In the genomic region with DNA sequence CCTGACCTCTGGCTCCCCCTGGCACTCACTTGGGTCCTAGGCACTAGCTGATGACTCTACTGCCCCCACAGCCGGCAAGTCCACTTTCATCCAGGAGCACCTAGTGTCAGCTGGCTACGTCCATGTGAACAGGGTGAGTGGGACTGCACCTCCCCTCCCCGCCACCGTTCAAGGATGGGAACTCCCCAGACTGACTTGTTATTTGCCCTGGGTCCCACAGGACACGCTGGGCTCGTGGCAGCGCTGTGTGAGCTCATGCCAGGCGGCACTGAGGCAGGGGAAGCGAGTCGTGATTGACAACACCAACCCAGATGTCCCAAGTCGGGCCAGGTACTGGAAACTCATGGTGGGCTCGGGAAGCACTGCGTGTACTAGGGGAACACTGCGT, we compare ENCODE assay signal across 16 mouse cellular contexts. TPM values are rescaled to one million over a fixed set of nuclear protein-coding genes. Genes with fewer than 3 reads are reported as not detected.
A peak's percentile ranks its signal among the peaks of the same experiment; 100 is the strongest.
DNase-seq lines count a peak whose midpoint lies in the region; ATAC-seq and TF ChIP-seq lines count a peak whose summit lies in the region.
"Had no signal": no experiment of that assay in that cellular context is flagged by ENCODE, and none has a peak within 500 bp of the region (broad histone marks: within the 10 kb centered on the region; RNA-seq: fewer than 3 reads in every experiment).

No protein-coding gene starts in this region.

- H3K9me3 ChIP-seq in forebrain, embryonic 14.5 days (replicated peaks; ENCODE audit: control insufficient read depth, low read length): no peaks in the 10 kb centered on the region
- H3K9me3 ChIP-seq in forebrain, embryonic 11.5 days (ENCODE audit: control insufficient read depth, low read length): no peaks in the 10 kb centered on the region
- no peaks in the 10 kb centered on the region for H3K9me3 ChIP-seq in lung, embryonic 15.5 days
- H3K9me3 ChIP-seq in limb, embryonic 15.5 days: no peaks in the 10 kb centered on the region

- H3K27ac ChIP-seq in forebrain, embryonic 14.5 days (ENCODE audit: low read depth, low read length): peak overlapping the region; percentile 15; the same call in 1 of the 2 replicates
- no peak overlapping the region for H3K27ac ChIP-seq in forebrain, embryonic 11.5 days (ENCODE audit: low read depth, low read length)
- H3K27ac ChIP-seq in lung, embryonic 15.5 days: peak overlapping the region; percentile 67
- H3K27ac ChIP-seq in bone marrow, adult 2 months (ENCODE audit: control insufficient read depth, insufficient read depth, low read depth, low read length, poor library complexity): no peak overlapping the region
- peak overlapping the region; percentile 68 for H3K27ac ChIP-seq in limb, embryonic 15.5 days
- H3K27ac ChIP-seq: liver, embryonic 14.5 days had no signal

- peaks cover 20% of the 10 kb centered on the region for H3K4me1 ChIP-seq in forebrain, embryonic 14.5 days (ENCODE audit: control insufficient read depth, insufficient read depth, low read length)
- H3K4me1 ChIP-seq in forebrain, embryonic 11.5 days (replicated peaks; ENCODE audit: control insufficient read depth, insufficient read depth, low read length): peaks cover 12% of the 10 kb centered on the region
- peaks cover 62% of the 10 kb centered on the region for H3K4me1 ChIP-seq in lung, embryonic 15.5 days
- H3K4me1 ChIP-seq in lung, adult 2 months (ENCODE audit: control insufficient read depth, insufficient read depth, low read length): peaks cover 16% of the 10 kb centered on the region
- H3K4me1 ChIP-seq in bone marrow, adult 2 months (ENCODE audit: control insufficient read depth, insufficient read depth, low read length): peaks cover 5% of the 10 kb centered on the region
- H3K4me1 ChIP-seq in limb, embryonic 15.5 days: peaks cover 62% of the 10 kb centered on the region

- H3K4me3 ChIP-seq in forebrain, embryonic 14.5 days (ENCODE audit: low read depth, low read length): no peak overlapping the region
- no peak overlapping the region for H3K4me3 ChIP-seq in forebrain, embryonic 11.5 days (ENCODE audit: low read depth, low read length)
- no peak overlapping the region for H3K4me3 ChIP-seq in lung, embryonic 15.5 days
- H3K4me3 ChIP-seq in lung, adult 2 months (replicated peaks; ENCODE audit: extremely low read depth, low read depth, low read length): no peak overlapping the region
- no peak overlapping the region for H3K4me3 ChIP-seq in bone marrow, adult 2 months (replicated peaks; ENCODE audit: control insufficient read depth, low read depth, low read length)
- H3K4me3 ChIP-seq in limb, embryonic 15.5 days: no peak overlapping the region

- no peak for TF ChIP-seq POLR2A in lung, adult 2 months (IDR thresholded peaks at IDR 0.05; ENCODE audit: borderline replicate concordance, extremely low read depth, low read depth, low read length)
- no peak; the same call in 1 of the 2 replicates for TF ChIP-seq POLR2A in bone marrow, adult 2 months (IDR thresholded peaks at IDR 0.05; ENCODE audit: borderline replicate concordance, control insufficient read depth, low read depth, low read length)

- TF ChIP-seq CTCF in lung, adult 2 months (IDR thresholded peaks at IDR 0.05; ENCODE audit: insufficient read depth, low read length): no peak
- TF ChIP-seq CTCF in bone marrow, adult 2 months (IDR thresholded peaks at IDR 0.05; ENCODE audit: control insufficient read depth, insufficient read depth, low read length): 0 out of 2 replicates have a peak, but pooled peaks have one; percentile 2

- ATAC-seq in forebrain, embryonic 14.5 days: no peak
- ATAC-seq in forebrain, embryonic 11.5 days (replicated peaks; ENCODE audit: low FRiP score): no peak
- ATAC-seq in lung, embryonic 15.5 days (ENCODE audit: borderline replicate concordance, extremely low read depth, low FRiP score, low TSS enrichment): no peak
- no peak for ATAC-seq in limb, embryonic 15.5 days (ENCODE audit: insufficient number of reproducible peaks, low FRiP score, low TSS enrichment, low read depth)

- 82% methylated on average over 14 of the region's 14 CpGs for WGBS in forebrain, embryonic 14.5 days
- WGBS in forebrain, embryonic 11.5 days: 90% methylated on average over 14 of the region's 14 CpGs
- WGBS in lung, embryonic 15.5 days: 75% methylated on average over 14 of the region's 14 CpGs
- WGBS in lung, adult 2 months: 79% methylated on average over 14 of the region's 14 CpGs
- WGBS in bone marrow, adult 2 months: 88% methylated on average over 14 of the region's 14 CpGs
- WGBS in limb, embryonic 15.5 days: 76% methylated on average over 14 of the region's 14 CpGs

- peaks cover 52% of the 10 kb centered on the region for H3K36me3 ChIP-seq in forebrain, embryonic 14.5 days (ENCODE audit: control insufficient read depth, insufficient read depth, low read length)
- H3K36me3 ChIP-seq in forebrain, embryonic 11.5 days (ENCODE audit: control insufficient read depth, insufficient read depth, low read length): peaks cover 20% of the 10 kb centered on the region
- peaks cover 43% of the 10 kb centered on the region for H3K36me3 ChIP-seq in lung, embryonic 15.5 days
- peaks cover 50% of the 10 kb centered on the region for H3K36me3 ChIP-seq in limb, embryonic 15.5 days

- H3K9ac ChIP-seq in forebrain, embryonic 14.5 days (ENCODE audit: low read length): no peak overlapping the region
- no peak overlapping the region for H3K9ac ChIP-seq in forebrain, embryonic 11.5 days (ENCODE audit: low read length)
- no peak overlapping the region for H3K9ac ChIP-seq in lung, embryonic 15.5 days
- H3K9ac ChIP-seq in limb, embryonic 15.5 days: no peak overlapping the region
- H3K9ac ChIP-seq: liver, embryonic 14.5 days had no signal

- no peak overlapping the region for H3K4me2 ChIP-seq in forebrain, embryonic 14.5 days (ENCODE audit: low read length)
- no peak overlapping the region for H3K4me2 ChIP-seq in forebrain, embryonic 11.5 days (ENCODE audit: low read depth, low read length, severe bottlenecking)
- H3K4me2 ChIP-seq in lung, embryonic 15.5 days: no peak overlapping the region
- no peak overlapping the region for H3K4me2 ChIP-seq in limb, embryonic 15.5 days
- H3K4me2 ChIP-seq: midbrain, embryonic 11.5 days had no signal

- H3K27me3 ChIP-seq in forebrain, embryonic 14.5 days (replicated peaks; ENCODE audit: control insufficient read depth, insufficient read depth, low read length): no peaks in the 10 kb centered on the region
- H3K27me3 ChIP-seq in forebrain, embryonic 11.5 days (ENCODE audit: control insufficient read depth, insufficient read depth, low read length): no peaks in the 10 kb centered on the region
- no peaks in the 10 kb centered on the region for H3K27me3 ChIP-seq in lung, embryonic 15.5 days
- H3K27me3 ChIP-seq in limb, embryonic 15.5 days: no peaks in the 10 kb centered on the region
- H3K27me3 ChIP-seq: Patski had no signal

- no peak for DNase-seq in forebrain, embryonic 14.5 days (ENCODE audit: low spot score)
- no peak for DNase-seq in forebrain, embryonic 11.5 days (ENCODE audit: low spot score)
- DNase-seq in lung, adult 2 months: no peak
- no peak for DNase-seq in gastrocnemius, adult 8-10 months (ENCODE audit: low spot score in 2 of 2)
- DNase-seq in lung, postnatal 36 days: no peak
- DNase-seq: cerebellum, adult 8-10 months; heart, postnatal 14 days; kidney, adult 18-20 months; layer of hippocampus, postnatal 36 days; thymus, adult 2 months had no signal

RNA-seq across cellular contexts. Expression of a gene that starts 4.5 kb away (rescaled TPM):
- polyA plus RNA-seq in forebrain, embryonic 14.5 days (2014; fragmentation: Nextera tagmentation; extraction: Ambion mirVana): 30.0 and 31.7 TPM in 2 replicates
- 31.6 and 32.1 TPM in 2 replicates for polyA plus RNA-seq in forebrain, embryonic 11.5 days (2014; fragmentation: Nextera tagmentation; extraction: Ambion mirVana)
- 37.6 and 37.9 TPM in 2 replicates for polyA plus RNA-seq in lung, embryonic 15.5 days (2015; fragmentation: Nextera tagmentation; extraction: Ambion mirVana)
- 57.2 and 62.0 TPM in 2 replicates for polyA plus RNA-seq in lung, adult 2 months (2012; rRNA removed)
- polyA plus RNA-seq in bone marrow, adult 2 months (2011; ENCODE audit: insufficient read depth, insufficient read length, low replicate concordance, missing spikeins): 97.5 and 261 TPM in 2 replicates
- polyA plus RNA-seq in limb, embryonic 15.5 days (2015; fragmentation: Nextera tagmentation; extraction: Ambion mirVana): 29.7 and 29.8 TPM in 2 replicates
- 10 to 100 TPM; 21.2 to 23.9 (median 22.4) TPM for total RNA-seq in gastrocnemius, adult 8-10 months (2022)

RNA-seq across cellular contexts. Expression of a gene that starts 8.2 kb away (rescaled TPM):
- polyA plus RNA-seq in forebrain, embryonic 14.5 days (2014; fragmentation: Nextera tagmentation; extraction: Ambion mirVana): 447 and 458 TPM in 2 replicates
- 454 and 526 TPM in 2 replicates for polyA plus RNA-seq in forebrain, embryonic 11.5 days (2014; fragmentation: Nextera tagmentation; extraction: Ambion mirVana)
- polyA plus RNA-seq in lung, embryonic 15.5 days (2015; fragmentation: Nextera tagmentation; extraction: Ambion mirVana): 371 and 398 TPM in 2 replicates
- 274 and 280 TPM in 2 replicates for polyA plus RNA-seq in lung, adult 2 months (2012; rRNA removed)
- polyA plus RNA-seq in bone marrow, adult 2 months (2011; ENCODE audit: insufficient read depth, insufficient read length, low replicate concordance, missing spikeins): 51.3 and 96.4 TPM in 2 replicates
- 286 and 373 TPM in 2 replicates for polyA plus RNA-seq in limb, embryonic 15.5 days (2015; fragmentation: Nextera tagmentation; extraction: Ambion mirVana)
- 100 to 1,000 TPM; 146 to 178 (median 160) TPM for total RNA-seq in gastrocnemius, adult 8-10 months (2022)

RNA-seq across cellular contexts. Expression of a gene that starts 12.5 kb away (rescaled TPM):
- 79.6 and 105 TPM in 2 replicates for polyA plus RNA-seq in forebrain, embryonic 14.5 days (2014; fragmentation: Nextera tagmentation; extraction: Ambion mirVana)
- polyA plus RNA-seq in forebrain, embryonic 11.5 days (2014; fragmentation: Nextera tagmentation; extraction: Ambion mirVana): 67.6 and 69.9 TPM in 2 replicates
- 71.3 and 74.4 TPM in 2 replicates for polyA plus RNA-seq in lung, embryonic 15.5 days (2015; fragmentation: Nextera tagmentation; extraction: Ambion mirVana)
- 95.7 and 114 TPM in 2 replicates for polyA plus RNA-seq in lung, adult 2 months (2012; rRNA removed)
- 24.5 and 49.2 TPM in 2 replicates for polyA plus RNA-seq in bone marrow, adult 2 months (2011; ENCODE audit: insufficient read depth, insufficient read length, low replicate concordance, missing spikeins)
- polyA plus RNA-seq in limb, embryonic 15.5 days (2015; fragmentation: Nextera tagmentation; extraction: Ambion mirVana): 82.6 and 89.6 TPM in 2 replicates
- total RNA-seq in gastrocnemius, adult 8-10 months (2022): 10 to 100 TPM; 58.9 to 71.3 (median 63.3) TPM

RNA-seq across cellular contexts. Expression of a gene that starts 12.6 kb away (rescaled TPM):
- polyA plus RNA-seq in forebrain, embryonic 14.5 days (2014; fragmentation: Nextera tagmentation; extraction: Ambion mirVana): 70.4 and 75.4 TPM in 2 replicates
- polyA plus RNA-seq in forebrain, embryonic 11.5 days (2014; fragmentation: Nextera tagmentation; extraction: Ambion mirVana): 79.9 and 83.0 TPM in 2 replicates
- 109 and 111 TPM in 2 replicates for polyA plus RNA-seq in lung, embryonic 15.5 days (2015; fragmentation: Nextera tagmentation; extraction: Ambion mirVana)
- 96.6 and 130 TPM in 2 replicates for polyA plus RNA-seq in lung, adult 2 months (2012; rRNA removed)
- polyA plus RNA-seq in bone marrow, adult 2 months (2011; ENCODE audit: insufficient read depth, insufficient read length, low replicate concordance, missing spikeins): 28.2 and 48.0 TPM in 2 replicates
- polyA plus RNA-seq in limb, embryonic 15.5 days (2015; fragmentation: Nextera tagmentation; extraction: Ambion mirVana): 118 and 124 TPM in 2 replicates
- total RNA-seq in gastrocnemius, adult 8-10 months (2022): 100 to 1,000 TPM; 139 to 158 (median 141) TPM

RNA-seq across cellular contexts. Expression of a gene that starts 31.1 kb away (rescaled TPM):
- polyA plus RNA-seq in forebrain, embryonic 14.5 days (2014; fragmentation: Nextera tagmentation; extraction: Ambion mirVana): 75.4 and 94.0 TPM in 2 replicates
- polyA plus RNA-seq in forebrain, embryonic 11.5 days (2014; fragmentation: Nextera tagmentation; extraction: Ambion mirVana): 135 and 139 TPM in 2 replicates
- polyA plus RNA-seq in lung, embryonic 15.5 days (2015; fragmentation: Nextera tagmentation; extraction: Ambion mirVana): 93.5 and 97.7 TPM in 2 replicates
- polyA plus RNA-seq in lung, adult 2 months (2012; rRNA removed): 133 and 233 TPM in 2 replicates
- polyA plus RNA-seq in bone marrow, adult 2 months (2011; ENCODE audit: insufficient read depth, insufficient read length, low replicate concordance, missing spikeins): 14.6 and 25.4 TPM in 2 replicates
- polyA plus RNA-seq in limb, embryonic 15.5 days (2015; fragmentation: Nextera tagmentation; extraction: Ambion mirVana): 103 and 109 TPM in 2 replicates
- total RNA-seq in gastrocnemius, adult 8-10 months (2022): 10 to 100 TPM; 64.0 to 79.1 (median 71.0) TPM

Comparison
In these comparisons a context has a peak if more than half of its experiments do, and no peak if none do; other contexts are left out.
1. H3K27ac ChIP-seq: peak in forebrain, embryonic 14.5 days (single experiment), lung, embryonic 15.5 days (single experiment) and limb, embryonic 15.5 days (single experiment); none in forebrain, embryonic 11.5 days (single experiment) and bone marrow, adult 2 months (single experiment).